Mouse (Mus musculus) right cerebral cortex, postnatal 10 days (tissue): ENCODE results near the gene Gm28044.
"Not testable (repeated sequence)": the region's sequence is repeated elsewhere in the genome, so short reads cannot be mapped to it uniquely, and the experiment has no call there.

ENCODE experiments used
- DNase-seq, 2 experiments: peaks; one replicate each; pipeline ENCODE4 v3.0.0; 2021; ENCODE audit warnings: low spot score in 2 of 2

The Gm28044 gene

DNA sequence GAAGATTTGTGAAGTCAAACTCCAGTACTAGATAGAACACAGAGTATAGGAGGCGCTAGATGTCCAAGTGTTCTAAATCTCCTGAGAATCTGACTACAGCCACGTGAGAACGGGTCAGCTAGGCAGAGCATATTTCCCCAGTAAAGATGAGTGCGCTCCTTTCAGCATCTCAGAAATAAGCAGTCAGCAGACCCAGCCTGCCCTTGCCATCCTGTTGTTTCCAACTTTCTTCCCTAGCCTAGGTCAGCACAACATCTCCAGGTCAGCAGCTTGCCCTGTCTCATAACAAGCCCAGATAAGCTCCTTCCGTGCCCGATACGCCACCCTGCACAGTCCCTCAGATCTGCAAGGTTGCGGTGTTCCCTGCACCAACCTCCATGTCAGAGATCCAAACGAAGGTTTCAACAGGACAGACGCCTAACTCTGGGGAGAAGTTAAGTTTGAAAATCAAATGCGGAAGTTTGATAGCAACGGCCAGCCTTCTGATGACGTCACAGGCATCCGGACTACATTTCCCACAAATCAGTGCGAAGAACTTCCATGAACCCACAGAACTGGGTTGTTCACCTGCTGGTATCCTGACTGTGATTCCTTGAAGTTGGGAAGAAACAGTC, at the start of gene Gm28044, which contains the start of gene Zfp953:
Gene Gm28044, minus strand, starts transcription at position 406 of the 614 bp plus-strand sequence.
Gene Zfp953, minus strand, starts transcription at position 475 of the 614 bp plus-strand sequence.
- DNase-seq = peak; percentile 90 to 93

GRCm38 (mm10) chr13:67399183-67399903, 39.0 kb upstream of the Gm28044 start, which contains the start of gene Zfp429:
Gene Zfp429 (minus strand): TSS chr13:67399819.
- peak; percentile 80 to 82 for DNase-seq

DNA sequence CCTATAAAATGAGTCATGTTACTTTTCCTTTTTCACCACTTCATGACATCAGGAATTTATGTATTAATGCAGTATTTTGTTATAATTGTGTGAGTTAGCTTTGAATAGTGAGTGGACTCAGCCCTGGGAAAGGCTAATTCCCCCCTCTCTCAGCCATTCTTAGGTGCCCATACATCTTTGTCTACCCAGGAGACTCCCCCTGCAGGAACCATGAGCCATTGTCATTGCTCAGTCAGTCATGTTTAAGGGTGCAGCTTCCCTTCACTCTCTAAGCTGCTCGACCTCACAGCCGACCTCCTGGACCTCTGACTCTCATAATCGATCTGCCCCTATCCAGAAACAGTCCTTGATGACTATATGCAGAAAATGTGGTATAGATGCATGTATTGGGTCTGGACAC, 15.9 kb upstream of the Gm28044 start:
- not testable (repeated sequence) for DNase-seq

DNA sequence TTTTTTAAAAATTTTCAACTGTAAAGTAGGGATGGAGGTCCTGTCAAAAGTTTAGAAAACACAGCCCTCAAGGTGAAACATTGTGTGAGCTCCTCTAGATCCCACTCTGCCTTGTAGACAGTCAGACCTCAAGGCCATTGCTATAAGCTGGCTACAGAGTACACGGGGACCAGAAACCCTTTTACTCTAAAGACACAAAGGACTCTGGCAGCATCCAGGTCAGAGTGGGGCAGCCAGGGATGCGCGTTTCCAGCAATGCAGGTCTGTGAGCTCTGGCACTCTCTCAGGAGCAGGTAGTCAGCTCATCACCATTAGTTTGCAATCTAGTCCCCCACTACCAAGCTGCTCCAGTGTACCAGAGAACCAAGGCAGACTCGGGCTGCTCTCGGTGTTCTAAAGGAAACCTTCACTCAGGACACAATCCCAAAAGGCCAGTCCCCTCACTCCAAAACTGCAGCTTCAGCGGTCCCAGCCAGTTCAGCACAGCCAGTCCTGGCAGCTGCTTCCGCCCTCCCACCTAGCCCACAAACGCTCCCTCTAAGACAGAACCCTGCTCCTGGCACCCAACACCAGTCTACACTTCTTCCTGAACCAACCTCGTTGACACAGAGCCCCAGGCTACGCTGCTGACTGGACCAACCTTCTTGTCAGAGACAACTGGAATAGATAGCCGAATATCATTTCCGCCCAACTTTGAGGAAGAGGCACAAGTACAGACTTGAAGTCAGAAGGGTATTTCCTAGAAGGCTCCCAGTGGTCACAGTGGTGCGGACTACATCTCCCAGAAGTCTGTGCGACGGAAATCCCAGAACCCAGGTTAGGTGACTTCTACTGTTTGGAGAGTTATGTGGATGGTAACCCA, 14.9 kb upstream of the Gm28044 start, which contains the start of the genes Gm28041 and Zfp456:
Gene Gm28041, minus strand, starts transcription at position 684 of the 862 bp plus-strand sequence.
Gene Zfp456, minus strand, starts transcription at position 761 of the 862 bp plus-strand sequence.
- DNase-seq = peak; percentile 64 to 67

- no peak for DNase-seq
Measured at GRCm38 (mm10) chr13:67351854-67352253, 8.5 kb downstream of the Gm28044 start.

DNA sequence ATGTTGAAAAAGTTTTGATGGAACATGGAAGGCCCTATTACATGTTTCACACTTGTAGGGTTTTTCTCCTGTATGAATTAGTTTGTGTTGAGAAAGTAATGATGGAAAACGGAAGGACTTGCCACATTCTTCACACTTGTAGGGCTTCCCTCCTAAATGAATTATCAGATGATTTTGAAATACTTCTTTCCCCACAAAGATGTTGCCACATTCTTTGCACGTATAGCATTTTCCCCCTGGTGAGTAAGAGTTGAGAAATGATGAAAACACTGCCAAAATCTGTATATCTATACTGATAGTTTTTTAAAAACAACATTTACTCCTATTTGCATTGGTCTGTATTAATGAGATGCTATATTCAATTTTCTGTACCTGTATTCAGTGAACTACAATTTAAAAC, 16.9 kb downstream of the Gm28044 start:
- no peak for DNase-seq

DNA sequence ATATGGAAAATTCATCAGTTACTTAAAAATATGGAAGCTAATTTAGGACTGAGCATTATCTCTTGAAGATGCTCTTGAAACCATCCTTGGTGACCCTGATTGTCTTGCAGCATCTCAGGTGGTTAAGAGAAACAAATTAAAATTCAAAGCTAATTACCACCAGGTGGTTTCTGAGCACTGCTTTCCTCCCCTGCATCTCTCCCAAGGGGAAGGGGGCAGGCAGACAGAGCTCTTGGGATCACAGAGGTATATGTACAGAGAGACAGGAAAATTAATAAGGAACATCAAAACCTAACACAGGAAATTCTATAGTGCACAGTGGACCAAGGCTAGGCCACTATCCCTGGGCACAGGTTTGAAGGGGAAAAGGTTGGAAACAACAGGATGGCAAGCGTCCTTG, 27.5 kb downstream of the Gm28044 start:
- DNase-seq = no peak

- peak; percentile 81 to 90 for DNase-seq
Measured at GRCm38 (mm10) chr13:67332019-67332724, 28.2 kb downstream of the Gm28044 start, which contains the start of gene Zfp595. Gene Zfp595 (minus strand): TSS chr13:67332570.

- peak in 1 of 2 experiments; percentile 21 for DNase-seq
Measured at GRCm38 (mm10) chr13:67306718-67307117, 53.6 kb downstream of the Gm28044 start.

GRCm38 (mm10) chr13:67305822-67306672, 54.3 kb downstream of the Gm28044 start, which contains the start of gene Zfp457:
Gene Zfp457 (minus strand): TSS chr13:67306485.
- DNase-seq = peak; percentile 92 to 96

- peak; percentile 41 to 44 for DNase-seq
Measured at GRCm38 (mm10) chr13:67278314-67278713, 82.0 kb downstream of the Gm28044 start, which contains the start of gene Zfp458. Gene Zfp458 (minus strand): TSS chr13:67278466.

DNA sequence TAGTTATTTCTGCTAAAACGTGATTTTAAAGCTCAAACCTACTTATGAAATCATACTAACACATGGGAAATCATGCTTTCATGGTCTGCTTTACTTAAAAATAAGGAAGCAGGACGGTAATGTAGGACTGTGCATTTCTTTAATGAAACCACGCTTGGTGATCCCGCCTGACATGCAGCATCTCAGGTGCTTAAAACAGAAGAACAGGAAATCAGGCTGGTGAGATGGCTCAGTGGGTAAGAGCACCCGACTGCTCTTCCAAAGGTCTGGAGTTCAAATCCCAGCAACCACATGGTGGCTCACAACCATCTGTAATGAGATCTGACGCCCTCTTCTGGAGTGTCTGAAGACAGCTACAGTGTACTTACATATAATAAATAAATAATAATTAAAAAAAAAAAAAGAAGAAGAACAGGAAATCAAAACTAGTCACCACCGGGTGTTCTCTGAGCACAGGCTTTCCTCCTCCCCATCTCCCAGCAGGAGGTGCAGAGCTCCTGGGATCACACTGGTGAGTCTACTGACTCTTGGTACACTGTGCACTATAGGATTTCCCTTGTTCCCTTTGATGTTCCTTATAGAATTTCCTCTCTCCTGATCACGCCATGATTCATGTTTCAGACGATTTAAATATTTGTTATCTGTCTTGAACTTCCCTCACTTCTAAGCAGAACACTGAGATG, 90.8 kb downstream of the Gm28044 start:
- DNase-seq = not testable (repeated sequence)

GRCm38 (mm10) chr13:67268568-67269369, 91.6 kb downstream of the Gm28044 start:
- peak; percentile 81 to 89 for DNase-seq
